Mouse (Mus musculus): Measurements from ENCODE around the gene Mepce. TPM values are rescaled to one million over a fixed set of nuclear protein-coding genes. Genes with fewer than 3 reads are reported as not detected.
A peak's percentile ranks its signal among the peaks of the same experiment; 100 is the strongest.

The Mepce gene
- polyA plus RNA-seq, 1 experiment: 41.7 TPM

- H3K4me3 ChIP-seq (ENCODE audit: low read depth, low read length): no peak overlapping the region
- H3K36me3 ChIP-seq (ENCODE audit: control insufficient read depth, insufficient read depth, low read length): peaks cover 31% of the 10 kb centered on the region
- peaks cover 26% of the 10 kb centered on the region for H3K4me1 ChIP-seq (ENCODE audit: control insufficient read depth, insufficient read depth, insufficient read length, low read length)
- WGBS: 81% methylated on average over 13 of the region's 13 CpGs
- no peak overlapping the region for H3K27ac ChIP-seq (ENCODE audit: insufficient read depth, low read depth, low read length)
- H3K27me3 ChIP-seq (ENCODE audit: control insufficient read depth, insufficient read depth, low read length): no peaks in the 10 kb centered on the region
- TF ChIP-seq POLR2A (IDR thresholded peaks at IDR 0.05; ENCODE audit: low read depth, low read length): no peak
- no peak for TF ChIP-seq CTCF (IDR thresholded peaks at IDR 0.05; ENCODE audit: extremely low read depth, insufficient read length, insufficient replicate concordance, low read depth, low read length)
Observed at GRCm38 (mm10) chr5:137782776-137783522, 4.5 kb downstream of the Mepce start.

- WGBS: 80% methylated on average over 7 of the region's 7 CpGs
- no peak overlapping the region for H3K27ac ChIP-seq (ENCODE audit: insufficient read depth, low read depth, low read length)
- H3K36me3 ChIP-seq (ENCODE audit: control insufficient read depth, insufficient read depth, low read length): peaks cover 31% of the 10 kb centered on the region
- no peaks in the 10 kb centered on the region for H3K27me3 ChIP-seq (ENCODE audit: control insufficient read depth, insufficient read depth, low read length)
- H3K4me1 ChIP-seq (ENCODE audit: control insufficient read depth, insufficient read depth, insufficient read length, low read length): peaks cover 32% of the 10 kb centered on the region
- TF ChIP-seq POLR2A (IDR thresholded peaks at IDR 0.05; ENCODE audit: low read depth, low read length): no peak
- no peak overlapping the region for H3K4me3 ChIP-seq (ENCODE audit: low read depth, low read length)
Observed at GRCm38 (mm10) chr5:137781661-137782060, 5.8 kb downstream of the Mepce start.

- Histone ChIP-seq H3K36me3 (ENCODE audit: control insufficient read depth, insufficient read depth, low read length) (peaks cover 31% of the 10 kb centered on the region), H3K4me3 (ENCODE audit: low read depth, low read length) (peak overlapping the region; percentile 72), H3K4me1 (ENCODE audit: control insufficient read depth, insufficient read depth, insufficient read length, low read length) (peaks cover 22% of the 10 kb centered on the region), H3K27ac (ENCODE audit: insufficient read depth, low read depth, low read length) (peak overlapping the region; percentile 38), H3K27me3 (ENCODE audit: control insufficient read depth, insufficient read depth, low read length) (no peaks in the 10 kb centered on the region)
- WGBS: under 1% methylated on average over 82 of the region's 83 CpGs
- TF ChIP-seq CTCF (IDR thresholded peaks at IDR 0.05; ENCODE audit: extremely low read depth, insufficient read length, insufficient replicate concordance, low read depth, low read length) (no peak), POLR2A (IDR thresholded peaks at IDR 0.05; ENCODE audit: low read depth, low read length) (no peak)
Observed at GRCm38 (mm10) chr5:137779053-137779933, 8.2 kb downstream of the Mepce start.

- whole genome bisulfite sequencing: under 1% methylated on average over 31 of the region's 31 CpGs
- TF ChIP-seq CTCF (IDR thresholded peaks at IDR 0.05; ENCODE audit: extremely low read depth, insufficient read length, insufficient replicate concordance, low read depth, low read length) (no peak), POLR2A (IDR thresholded peaks at IDR 0.05; ENCODE audit: low read depth, low read length) (no peak; the same call in 1 of the 2 replicates)
- Histone ChIP-seq H3K4me1 (ENCODE audit: control insufficient read depth, insufficient read depth, insufficient read length, low read length) (peaks cover 16% of the 10 kb centered on the region), H3K4me3 (ENCODE audit: low read depth, low read length) (peak within 1 kb of the TSS; percentile 72), H3K27ac (ENCODE audit: insufficient read depth, low read depth, low read length) (peak within 1 kb of the TSS; percentile 69), H3K27me3 (ENCODE audit: control insufficient read depth, insufficient read depth, low read length) (no peaks in the 10 kb centered on the region), H3K36me3 (ENCODE audit: control insufficient read depth, insufficient read depth, low read length) (peaks cover 25% of the 10 kb centered on the region)
Observed at GRCm38 (mm10) chr5:137778635-137779034, 8.8 kb downstream of the Mepce start, which contains the start of gene Ppp1r35. Ppp1r35 (plus strand) TSS chr5:137778849.

- Histone ChIP-seq H3K27me3 (ENCODE audit: control insufficient read depth, insufficient read depth, low read length) (no peaks in the 10 kb centered on the region), H3K36me3 (ENCODE audit: control insufficient read depth, insufficient read depth, low read length) (peaks cover 14% of the 10 kb centered on the region; the same call in 1 of the 2 replicates), H3K4me3 (ENCODE audit: low read depth, low read length) (no peak overlapping the region), H3K4me1 (ENCODE audit: control insufficient read depth, insufficient read depth, insufficient read length, low read length) (peaks cover 15% of the 10 kb centered on the region), H3K27ac (ENCODE audit: insufficient read depth, low read depth, low read length) (peak overlapping the region; percentile 14; the same call in 1 of the 2 replicates)
- WGBS: 28% methylated on average over 7 of the region's 7 CpGs
- no peak for TF ChIP-seq CTCF (IDR thresholded peaks at IDR 0.05; ENCODE audit: extremely low read depth, insufficient read length, insufficient replicate concordance, low read depth, low read length)
- TF ChIP-seq POLR2A (IDR thresholded peaks at IDR 0.05; ENCODE audit: low read depth, low read length): no peak
Observed at GRCm38 (mm10) chr5:137777267-137777845, 10.1 kb downstream of the Mepce start.

- Histone ChIP-seq H3K4me1 (ENCODE audit: control insufficient read depth, insufficient read depth, insufficient read length, low read length) (peaks cover 15% of the 10 kb centered on the region), H3K36me3 (ENCODE audit: control insufficient read depth, insufficient read depth, low read length) (peaks cover 5% of the 10 kb centered on the region; the same call in 1 of the 2 replicates), H3K4me3 (ENCODE audit: low read depth, low read length) (no peak overlapping the region), H3K27me3 (ENCODE audit: control insufficient read depth, insufficient read depth, low read length) (no peaks in the 10 kb centered on the region), H3K27ac (ENCODE audit: insufficient read depth, low read depth, low read length) (no peak overlapping the region)
- TF ChIP-seq CTCF (IDR thresholded peaks at IDR 0.05; ENCODE audit: extremely low read depth, insufficient read length, insufficient replicate concordance, low read depth, low read length) (no peak), POLR2A (IDR thresholded peaks at IDR 0.05; ENCODE audit: low read depth, low read length) (no peak)
- WGBS: 10% methylated on average over 5 of the region's 5 CpGs
Observed at GRCm38 (mm10) chr5:137776408-137776918, 11.0 kb downstream of the Mepce start.

Measured in small intestine, adult 2 months (tissue).